Mouse (Mus musculus) limb, embryonic 10.5 days (tissue): ENCODE measurements at regions not wholly inside any gene's neighbourhood (a gene's known extent, or its start where the extent isn't known, plus 50 kb on each side); places are given as distances from the start of the nearest gene placed in this dataset.

ENCODE experiments used
- DNase-seq: peaks from one replicate; pipeline ENCODE4 v3.0.0-alpha.2; 2017; ENCODE audit warnings: low spot score
- H3K27ac ChIP-seq: fragments of 300-500 bp; sonication (generic); 2 replicates; pipeline ENCODE4 v1.5.1; 2016; ENCODE audit warnings: mild to moderate bottlenecking
- H3K27me3 ChIP-seq: fragments of 300-500 bp; sonication (generic); 2 replicates; pipeline ENCODE4 v1.6.1; 2016; ENCODE audit warnings: low read depth, mild to moderate bottlenecking; ENCODE audit not compliant: poor library complexity, severe bottlenecking
- H3K36me3 ChIP-seq: fragments of 300-500 bp; sonication (generic); 2 replicates; pipeline ENCODE4 v1.6.1; 2016; ENCODE audit warnings: mild to moderate bottlenecking, moderate library complexity
- H3K4me1 ChIP-seq: fragments of 300-500 bp; sonication (generic); 2 replicates; pipeline ENCODE4 v1.6.1; 2016
- H3K4me3 ChIP-seq: fragments of 300-500 bp; sonication (generic); 2 replicates; pipeline ENCODE4 v1.5.1; 2016; ENCODE audit warnings: mild to moderate bottlenecking, moderate library complexity
- H3K9me3 ChIP-seq: fragments of 300-500 bp; sonication (generic); replicated peaks from 2 replicates; pipeline ENCODE4 v1.6.1; 2016; ENCODE audit warnings: mild to moderate bottlenecking
- WGBS: fragments of 180-500 bp; shearing (Covaris S2); methylation state at CpG from one replicate; pipeline ENCODE4 v1.1.7; 2016; 5-methylcytosine and 5-hydroxymethylcytosine counted together

DNA sequence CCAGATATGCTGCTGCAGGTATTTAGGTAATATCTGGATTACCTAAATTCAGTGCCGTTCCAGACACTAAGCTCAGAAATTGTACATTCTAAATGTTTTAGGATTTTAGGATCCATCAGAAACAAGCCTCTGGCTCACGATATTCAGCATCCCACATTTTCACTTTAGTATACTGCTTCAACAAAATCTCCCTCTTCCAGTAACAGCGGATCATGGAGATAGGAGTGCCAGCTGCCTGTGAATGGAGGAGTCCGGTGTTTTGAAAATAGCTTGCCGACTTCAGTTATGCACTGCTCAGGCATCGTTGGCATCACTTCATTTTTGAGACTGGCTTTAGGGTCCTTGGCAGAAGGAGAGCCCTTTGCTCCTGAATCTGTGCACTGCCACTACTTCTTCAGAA, 2199.5 kb downstream of the 9330182O14Rik start:
- Histone ChIP-seq H3K27me3 (no peaks in the 10 kb centered on the region), H3K4me1 (no peaks in the 10 kb centered on the region), H3K4me3 (no peak overlapping the region), H3K9me3 (no peaks in the 10 kb centered on the region), H3K36me3 (no peaks in the 10 kb centered on the region), H3K27ac (no peak overlapping the region)
- 89% methylated on average over 6 of the region's 6 CpGs for WGBS
- DNase-seq: no peak

DNA sequence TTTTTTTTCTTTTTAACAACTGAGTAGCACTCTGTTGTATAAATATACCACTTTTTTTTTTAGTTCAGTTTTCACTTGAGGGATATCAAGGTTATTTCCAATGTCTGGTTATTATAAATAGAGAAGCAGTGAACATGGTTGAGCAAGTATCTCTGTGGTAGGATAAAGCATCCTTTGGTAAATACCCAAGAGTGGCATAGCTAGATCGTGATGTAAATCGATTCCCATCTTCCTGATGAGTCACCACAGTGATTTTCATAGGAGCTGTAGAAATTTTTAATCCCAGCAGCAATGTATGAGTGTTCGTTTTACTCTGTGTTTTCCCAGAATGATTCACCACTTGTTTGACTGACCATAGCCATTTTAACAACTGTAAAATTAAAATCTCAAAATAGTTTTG, 2212.0 kb downstream of the 9330182O14Rik start:
- Histone ChIP-seq H3K27me3 (no peaks in the 10 kb centered on the region), H3K4me1 (no peaks in the 10 kb centered on the region), H3K36me3 (no peaks in the 10 kb centered on the region), H3K9me3 (no peaks in the 10 kb centered on the region), H3K27ac (no peak overlapping the region), H3K4me3 (no peak overlapping the region)
- 81% methylated on average over 3 of the region's 3 CpGs for WGBS
- no peak for DNase-seq

GRCm38 (mm10) chr15:42361871-42362270, 2227.7 kb downstream of the 9330182O14Rik start:
- DNase-seq: no peak
- Histone ChIP-seq H3K27ac (no peak overlapping the region), H3K27me3 (no peaks in the 10 kb centered on the region), H3K9me3 (no peaks in the 10 kb centered on the region), H3K4me3 (no peak overlapping the region), H3K36me3 (no peaks in the 10 kb centered on the region), H3K4me1 (peaks cover 6% of the 10 kb centered on the region)

DNA sequence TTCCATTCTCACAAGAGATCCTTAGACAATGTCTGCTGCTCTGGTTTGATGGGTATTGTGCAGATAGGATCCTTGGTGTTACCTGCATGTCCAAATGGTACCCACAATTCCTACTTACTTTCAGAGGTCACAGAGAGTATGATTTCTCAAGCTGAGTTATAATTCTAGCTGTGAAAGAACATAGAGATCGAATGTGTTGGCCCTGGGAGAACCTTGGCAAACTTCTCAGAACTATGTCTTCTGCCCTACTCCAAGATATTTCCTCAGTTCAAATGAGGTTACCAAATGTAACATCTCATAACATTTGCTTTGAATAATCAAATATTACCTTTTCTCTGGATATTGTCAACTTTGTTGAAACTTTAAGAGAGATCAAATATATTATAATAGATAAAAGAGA, 2230.8 kb downstream of the 9330182O14Rik start:
- Histone ChIP-seq H3K36me3 (no peaks in the 10 kb centered on the region), H3K27me3 (no peaks in the 10 kb centered on the region), H3K9me3 (no peaks in the 10 kb centered on the region), H3K27ac (no peak overlapping the region), H3K4me1 (peaks cover 18% of the 10 kb centered on the region), H3K4me3 (no peak overlapping the region)
- WGBS: 91% methylated on average over 1 of the region's 1 CpGs
- DNase-seq: no peak

DNA sequence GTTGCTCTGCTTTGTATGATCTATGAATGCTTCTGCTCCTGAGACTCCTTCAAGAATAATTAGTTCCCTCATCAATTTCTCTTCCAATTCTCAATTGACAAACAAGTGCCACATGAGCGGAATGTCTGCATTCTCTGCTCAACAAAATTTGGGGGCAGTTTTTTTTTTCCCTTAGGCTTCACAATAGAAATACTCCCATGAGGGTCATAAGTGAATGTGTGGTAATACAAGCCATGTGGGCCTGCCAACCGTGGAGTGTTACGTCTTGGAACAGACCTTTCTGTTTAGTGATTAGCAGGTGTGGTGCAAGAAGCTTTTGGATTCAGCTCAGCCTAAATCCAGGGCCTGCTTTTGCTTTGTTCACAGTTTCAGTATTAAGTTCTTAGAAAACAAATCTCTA, 2232.6 kb downstream of the 9330182O14Rik start:
- peak; percentile 67 for DNase-seq
- no peaks in the 10 kb centered on the region for H3K27me3 ChIP-seq
- WGBS: 26% methylated on average over 3 of the region's 3 CpGs

GRCm38 (mm10) chr15:42369603-42370002, 2235.4 kb downstream of the 9330182O14Rik start:
- peaks cover 31% of the 10 kb centered on the region for H3K4me1 ChIP-seq
- H3K4me3 ChIP-seq: no peak overlapping the region
- no peaks in the 10 kb centered on the region for H3K9me3 ChIP-seq
- H3K27ac ChIP-seq: no peak overlapping the region
- no peak for DNase-seq
- H3K36me3 ChIP-seq: no peaks in the 10 kb centered on the region
- H3K27me3 ChIP-seq: no peaks in the 10 kb centered on the region

More for the DNA sequence above, 2232.6 kb downstream of the 9330182O14Rik start:
- H3K27ac ChIP-seq: peak overlapping the region; percentile 50
- H3K4me3 ChIP-seq: no peak overlapping the region
- H3K36me3 ChIP-seq: no peaks in the 10 kb centered on the region
- peaks cover 18% of the 10 kb centered on the region for H3K4me1 ChIP-seq
- no peaks in the 10 kb centered on the region for H3K9me3 ChIP-seq

DNA sequence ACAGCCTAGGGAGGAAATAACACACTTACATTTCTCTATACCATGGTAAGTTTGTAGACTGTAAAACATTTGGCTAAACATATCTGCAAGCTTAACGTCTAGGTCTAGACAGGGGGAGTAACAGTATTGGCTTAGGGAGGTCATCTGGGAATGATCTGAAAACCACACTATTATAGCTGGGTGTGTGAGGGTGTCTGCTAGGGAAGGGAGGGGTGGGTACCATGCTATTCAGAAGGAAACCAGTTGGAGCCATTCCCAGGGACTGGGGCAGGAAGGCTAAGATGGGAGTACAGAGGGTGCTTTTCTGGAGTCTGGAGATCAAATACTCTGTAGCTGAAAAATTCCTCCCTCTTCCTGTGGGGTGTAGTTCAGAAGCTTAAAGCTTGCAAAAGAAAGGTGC, 2235.9 kb downstream of the 9330182O14Rik start:
- Histone ChIP-seq H3K4me3 (no peak overlapping the region), H3K9me3 (no peaks in the 10 kb centered on the region), H3K4me1 (peaks cover 31% of the 10 kb centered on the region), H3K27ac (no peak overlapping the region), H3K27me3 (no peaks in the 10 kb centered on the region), H3K36me3 (no peaks in the 10 kb centered on the region)
- no peak for DNase-seq
- WGBS: 68% methylated on average over 1 of the region's 1 CpGs

DNA sequence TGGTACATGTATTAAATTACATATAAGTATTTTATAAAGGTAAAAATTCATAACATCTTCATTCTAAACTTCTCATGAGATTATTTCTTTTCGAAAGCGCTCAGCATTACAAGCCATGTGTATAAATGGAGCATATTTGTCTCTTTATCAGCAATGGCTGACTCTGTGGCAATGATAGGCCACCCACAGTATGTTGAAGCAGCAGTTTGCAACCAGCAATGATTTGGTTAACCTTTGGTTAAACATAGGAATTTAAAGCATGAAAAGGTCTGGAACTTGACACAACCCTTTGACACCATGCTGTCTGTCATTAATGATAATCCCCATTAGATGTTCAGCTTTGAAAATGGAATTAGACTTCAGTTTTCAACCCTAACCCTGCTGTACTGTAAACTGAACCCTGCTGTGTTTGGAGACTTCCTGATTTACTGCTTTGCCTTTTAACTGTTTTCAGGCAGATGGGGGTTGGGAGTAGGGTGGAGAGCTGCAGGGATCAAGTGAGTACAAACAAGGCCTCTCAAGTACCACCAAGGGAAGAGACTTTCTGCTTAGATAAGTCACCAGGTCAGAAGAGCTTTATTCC, 2238.6 kb downstream of the 9330182O14Rik start:
- no peaks in the 10 kb centered on the region for H3K36me3 ChIP-seq
- no peak for DNase-seq
- no peaks in the 10 kb centered on the region for H3K27me3 ChIP-seq
- no peak overlapping the region for H3K4me3 ChIP-seq
- no peaks in the 10 kb centered on the region for H3K9me3 ChIP-seq
- no peak overlapping the region for H3K27ac ChIP-seq
- WGBS: 88% methylated on average over 2 of the region's 2 CpGs
- peaks cover 20% of the 10 kb centered on the region for H3K4me1 ChIP-seq
